35 mouse cellular contexts compared by ENCODE assay signal in genomic region chrX:107795785-107796184, GRCm38 (mm10). TPM values are rescaled to one million over a fixed set of nuclear protein-coding genes. Genes with fewer than 3 reads are reported as not detected.
"Had no signal": no experiment of that assay in that cellular context is flagged by ENCODE, and none has a peak within 500 bp of the region (broad histone marks: within the 10 kb centered on the region; RNA-seq: fewer than 3 reads in every experiment).

No protein-coding gene starts in this region.

- H3K9me3 ChIP-seq: embryonic facial prominence, embryonic 10.5 days; embryonic facial prominence, embryonic 12.5 days; embryonic facial prominence, embryonic 13.5 days; embryonic facial prominence, embryonic 15.5 days; forebrain, embryonic 10.5 days; forebrain, embryonic 12.5 days; forebrain, embryonic 13.5 days; forebrain, embryonic 15.5 days had no signal

- DNase-seq: cerebellum, adult 9-10 months; cerebellum, adult 9-11 months; cerebellum, postnatal 10 days; cerebellum, postnatal 14 days; cerebellum, postnatal 25 days; cerebellum, postnatal 36 days; embryo, embryonic 11 days; forebrain, postnatal 0 days; gastrocnemius, adult 2 months; gastrocnemius, postnatal 10 days; gastrocnemius, postnatal 14 days; gastrocnemius, postnatal 25 days; gastrocnemius, postnatal 36 days; heart, adult 11 months; heart, adult 18-20 months; heart, adult 2 months had no signal

- H3K36me3 ChIP-seq: embryonic facial prominence, embryonic 10.5 days; embryonic facial prominence, embryonic 12.5 days; embryonic facial prominence, embryonic 13.5 days; embryonic facial prominence, embryonic 15.5 days; forebrain, embryonic 10.5 days; forebrain, embryonic 12.5 days; forebrain, embryonic 15.5 days had no signal

- H3K4me1 ChIP-seq: embryonic facial prominence, embryonic 10.5 days; embryonic facial prominence, embryonic 12.5 days; embryonic facial prominence, embryonic 13.5 days; embryonic facial prominence, embryonic 15.5 days; forebrain, embryonic 10.5 days; forebrain, embryonic 12.5 days; forebrain, embryonic 13.5 days; forebrain, embryonic 15.5 days had no signal

- H3K4me3 ChIP-seq: embryonic facial prominence, embryonic 10.5 days; embryonic facial prominence, embryonic 12.5 days; embryonic facial prominence, embryonic 13.5 days; embryonic facial prominence, embryonic 15.5 days; erythroblast, embryonic 14.5 days; forebrain, embryonic 10.5 days; forebrain, embryonic 12.5 days; forebrain, embryonic 13.5 days; forebrain, embryonic 15.5 days; gastrocnemius, adult 2 months; heart, adult 2 months had no signal

- H3K27ac ChIP-seq: embryonic facial prominence, embryonic 10.5 days; embryonic facial prominence, embryonic 12.5 days; embryonic facial prominence, embryonic 13.5 days; embryonic facial prominence, embryonic 15.5 days; forebrain, embryonic 10.5 days; forebrain, embryonic 12.5 days; forebrain, embryonic 13.5 days; forebrain, embryonic 15.5 days; gastrocnemius, adult 2 months; heart, adult 2 months had no signal

- H3K9ac ChIP-seq: embryonic facial prominence, embryonic 12.5 days; embryonic facial prominence, embryonic 13.5 days; embryonic facial prominence, embryonic 15.5 days; forebrain, embryonic 12.5 days; forebrain, embryonic 13.5 days; forebrain, embryonic 15.5 days; forebrain, postnatal 0 days had no signal

- H3K27me3 ChIP-seq: embryonic facial prominence, embryonic 12.5 days; embryonic facial prominence, embryonic 13.5 days; embryonic facial prominence, embryonic 15.5 days; forebrain, embryonic 12.5 days; forebrain, embryonic 13.5 days; forebrain, embryonic 15.5 days had no signal

RNA-seq across cellular contexts. Expression of gene Tent5d, which starts 3.4 kb away (rescaled TPM):
- total RNA-seq: common myeloid progenitor, adult 5-6 weeks; gastrocnemius, adult 18-20 months; gastrocnemius, adult 2 months; gastrocnemius, adult 8-10 months; gastrocnemius, postnatal 10 days; gastrocnemius, postnatal 14 days; gastrocnemius, postnatal 25 days; gastrocnemius, postnatal 36 days; gastrocnemius, postnatal 4 days; heart, adult 18-20 months; heart, adult 2 months; heart, adult 8-10 months had no signal
- polyA plus RNA-seq: cortical plate, adult 2 months; embryonic facial prominence, embryonic 13.5 days; embryonic facial prominence, embryonic 14.5 days; embryonic facial prominence, embryonic 15.5 days; erythroblast, embryonic 14.5 days; forebrain, embryonic 10.5 days; forebrain, embryonic 11.5 days; forebrain, embryonic 13.5 days; forebrain, embryonic 15.5 days; forebrain, embryonic 16.5 days; frontal cortex, adult 2 months; heart, adult 2 months had no signal
